Mouse (Mus musculus) CH12.LX (cell line): Measurements from ENCODE around the gene Dnase2a. TPM values are rescaled to one million over a fixed set of nuclear protein-coding genes. Genes with fewer than 3 reads are reported as not detected.

Experiments
- DNase-seq: peaks from one replicate; pipeline ENCODE4 v3.0.0-alpha.2; 2013; ENCODE audit errors: extremely low read depth
- H3K27ac ChIP-seq: 2 replicates; pipeline ENCODE4 v1.5.1; 2012; ENCODE audit warnings: low read depth, mild to moderate bottlenecking, control low read depth, moderate library complexity; ENCODE audit not compliant: insufficient read depth
- H3K27me3 ChIP-seq: replicated peaks from 2 replicates; pipeline ENCODE3; 2012; ENCODE audit warnings: inconsistent platforms
- H3K36me3 ChIP-seq, 2 experiments: replicated peaks in 1 of 2; 2 replicates each; pipeline versions ENCODE3 to v1.6.1; 2012; ENCODE audit warnings: inconsistent platforms in 1 of 2, low read length in 1 of 2, mild to moderate bottlenecking in 1 of 2, mixed read lengths in 1 of 2, moderate library complexity in 1 of 2; ENCODE audit not compliant: control insufficient read depth in 1 of 2, insufficient read depth in 1 of 2
- H3K4me1 ChIP-seq, 2 experiments: 2 replicates each; pipeline ENCODE4 v1.6.1; 2012; ENCODE audit warnings: inconsistent platforms in 1 of 2, moderate library complexity in 1 of 2; ENCODE audit not compliant: insufficient read depth in 2 of 2, control insufficient read depth in 1 of 2
- H3K4me2 ChIP-seq: 2 replicates; pipeline ENCODE4 v1.6.1; 2012; ENCODE audit warnings: low read depth, mild to moderate bottlenecking, control low read depth; ENCODE audit not compliant: poor library complexity, insufficient read depth, severe bottlenecking
- H3K4me3 ChIP-seq, 3 experiments: fragments of 150-350 bp in 1 of 3; sonication (generic) in 1 of 3; replicated peaks in 1 of 3; 2 replicates each; pipeline versions ENCODE3 to v1.5.1; 2011 to 2012; ENCODE audit warnings: low read depth in 2 of 3, low read length in 2 of 3, mild to moderate bottlenecking in 2 of 3, moderate library complexity in 2 of 3, control low read depth in 1 of 3, improper control_type of control experiment in 1 of 3, inconsistent platforms in 1 of 3, mixed read lengths in 1 of 3; ENCODE audit not compliant: poor library complexity in 1 of 3
- H3K79me2 ChIP-seq: replicated peaks from 2 replicates; pipeline ENCODE4 v1.6.1; 2012; ENCODE audit warnings: mild to moderate bottlenecking, moderate library complexity; ENCODE audit not compliant: control insufficient read depth, poor library complexity, insufficient read depth, severe bottlenecking; ENCODE audit errors: extremely low read depth
- H3K9ac ChIP-seq: 2 replicates; pipeline ENCODE4 v1.6.1; 2012; ENCODE audit warnings: low read depth, mild to moderate bottlenecking, control low read depth, moderate library complexity; ENCODE audit not compliant: insufficient read depth
- H3K9me3 ChIP-seq: replicated peaks from 2 replicates; pipeline ENCODE3; 2012; ENCODE audit warnings: low read length, inconsistent platforms, mixed read lengths
- BHLHE40 ChIP-seq: IDR thresholded peaks from 2 replicates; pipeline ENCODE4 v1.6.1; 2011; ENCODE audit warnings: mild to moderate bottlenecking, low read depth, low read length, improper control_type of control experiment
- CHD1 ChIP-seq: IDR thresholded peaks from 2 replicates; pipeline ENCODE4 v1.6.1; 2012; ENCODE audit warnings: low read depth, low read length, improper control_type of control experiment, inconsistent platforms
- CHD2 ChIP-seq: IDR thresholded peaks from 2 replicates; pipeline ENCODE4 v1.6.1; 2011; ENCODE audit warnings: low read length, improper control_type of control experiment
- CTCF ChIP-seq, 2 experiments: IDR thresholded peaks in 1 of 2; conservative IDR thresholded peaks in 1 of 2; 2 replicates each; pipeline ENCODE4 v1.5.1; 2011 to 2012; ENCODE audit warnings: low read depth in 2 of 2, low read length in 2 of 2, improper control_type of control experiment in 1 of 2, inconsistent platforms in 1 of 2, mild to moderate bottlenecking in 1 of 2, moderate library complexity in 1 of 2
- E2F4 ChIP-seq: IDR thresholded peaks from 2 replicates; pipeline ENCODE4 v1.6.1; 2011; ENCODE audit warnings: low read depth, low read length, improper control_type of control experiment; ENCODE audit not compliant: insufficient replicate concordance
- ELF1 ChIP-seq: IDR thresholded peaks from 2 replicates; pipeline ENCODE4 v1.6.1; 2014; ENCODE audit warnings: low read depth, mild to moderate bottlenecking, inconsistent platforms, low read length, improper control_type of control experiment
- EP300 ChIP-seq: IDR thresholded peaks from 2 replicates; pipeline ENCODE4 v1.6.1; 2011; ENCODE audit warnings: low read length, improper control_type of control experiment
- ETS1 ChIP-seq: conservative IDR thresholded peaks from 2 replicates; pipeline ENCODE4 v1.6.1; 2012; ENCODE audit warnings: low read depth, mild to moderate bottlenecking, inconsistent platforms, low read length, improper control_type of control experiment, moderate library complexity
- GABPA ChIP-seq: IDR thresholded peaks from 2 replicates; pipeline ENCODE4 v1.6.1; 2012; ENCODE audit warnings: low read depth, low read length, improper control_type of control experiment, inconsistent platforms; ENCODE audit not compliant: insufficient replicate concordance
- HCFC1 ChIP-seq: IDR thresholded peaks from 2 replicates; pipeline ENCODE4 v1.6.1; 2012; ENCODE audit warnings: low read depth, mild to moderate bottlenecking, inconsistent platforms, low read length, improper control_type of control experiment
- IRF4 ChIP-seq: IDR thresholded peaks from 2 replicates; pipeline ENCODE4 v1.6.1; 2014; ENCODE audit warnings: low read depth, mild to moderate bottlenecking, inconsistent platforms, low read length, improper control_type of control experiment
- JUN ChIP-seq: IDR thresholded peaks from 2 replicates; pipeline ENCODE4 v1.6.1; 2011; ENCODE audit warnings: low read depth, mild to moderate bottlenecking, low read length, improper control_type of control experiment, moderate library complexity; ENCODE audit not compliant: insufficient read depth
- JUND ChIP-seq: conservative IDR thresholded peaks from 2 replicates; pipeline ENCODE4 v1.6.1; 2011; ENCODE audit warnings: low read depth, low read length, improper control_type of control experiment
- KAT2A ChIP-seq: IDR thresholded peaks from 2 replicates; pipeline ENCODE4 v1.6.1; 2012; ENCODE audit warnings: low read length, improper control_type of control experiment, inconsistent platforms; ENCODE audit not compliant: insufficient replicate concordance
- MAFK ChIP-seq: IDR thresholded peaks from 2 replicates; pipeline ENCODE4 v1.6.1; 2011; ENCODE audit warnings: low read length, improper control_type of control experiment; ENCODE audit not compliant: insufficient replicate concordance
- MAX ChIP-seq: IDR thresholded peaks from 2 replicates; pipeline ENCODE4 v1.6.1; 2011; ENCODE audit warnings: low read length, improper control_type of control experiment
- MEF2A ChIP-seq: IDR thresholded peaks from 2 replicates; pipeline ENCODE4 v1.6.1; 2014; ENCODE audit warnings: low read depth, mild to moderate bottlenecking, inconsistent platforms, low read length, improper control_type of control experiment, borderline replicate concordance
- MXI1 ChIP-seq: IDR thresholded peaks from 2 replicates; pipeline ENCODE4 v1.6.1; 2011; ENCODE audit warnings: mild to moderate bottlenecking, low read depth, low read length, improper control_type of control experiment
- MYC ChIP-seq: IDR thresholded peaks from 2 replicates; pipeline ENCODE4 v1.6.1; 2011; ENCODE audit warnings: low read depth, mild to moderate bottlenecking, improper control_type of control experiment, low read length
- PAX5 ChIP-seq: IDR thresholded peaks from 2 replicates; pipeline ENCODE4 v1.6.1; 2012; ENCODE audit warnings: low read length, inconsistent platforms, mixed read lengths
- POLR2A ChIP-seq: IDR thresholded peaks from 2 replicates; pipeline ENCODE4 v1.6.1; 2011; ENCODE audit warnings: low read depth, mild to moderate bottlenecking, improper control_type of control experiment, low read length
- RAD21 ChIP-seq: IDR thresholded peaks from 2 replicates; pipeline ENCODE4 v1.6.1; 2011; ENCODE audit warnings: low read depth, mild to moderate bottlenecking, low read length, improper control_type of control experiment, moderate library complexity
- RCOR1 ChIP-seq: conservative IDR thresholded peaks from 2 replicates; pipeline ENCODE4 v1.6.1; 2012; ENCODE audit warnings: low read depth, mild to moderate bottlenecking, inconsistent platforms, low read length, improper control_type of control experiment
- SIN3A ChIP-seq: IDR thresholded peaks from 2 replicates; pipeline ENCODE4 v1.6.1; 2012; ENCODE audit warnings: low read length, improper control_type of control experiment, inconsistent platforms
- UBTF ChIP-seq: IDR thresholded peaks from 2 replicates; pipeline ENCODE4 v1.6.1; 2012; ENCODE audit warnings: low read depth, mild to moderate bottlenecking, inconsistent platforms, low read length, improper control_type of control experiment, moderate library complexity
- USF1 ChIP-seq: IDR thresholded peaks from 2 replicates; pipeline ENCODE4 v1.6.1; 2014; ENCODE audit warnings: low read depth, mild to moderate bottlenecking, inconsistent platforms, low read length, improper control_type of control experiment
- USF2 ChIP-seq: conservative IDR thresholded peaks from 2 replicates; pipeline ENCODE4 v1.6.1; 2011; ENCODE audit warnings: low read depth, low read length, improper control_type of control experiment
- ZC3H11A ChIP-seq: IDR thresholded peaks from 2 replicates; pipeline ENCODE4 v1.6.1; 2012; ENCODE audit warnings: low read depth, mild to moderate bottlenecking, inconsistent platforms, low read length, improper control_type of control experiment
- ZKSCAN1 ChIP-seq: IDR thresholded peaks from 2 replicates; pipeline ENCODE4 v1.6.1; 2012; ENCODE audit warnings: low read depth, inconsistent platforms, low read length, improper control_type of control experiment, borderline replicate concordance
- ZMIZ1 ChIP-seq: IDR thresholded peaks from 2 replicates; pipeline ENCODE4 v1.6.1; 2012; ENCODE audit warnings: low read depth, mild to moderate bottlenecking, inconsistent platforms, low read length, improper control_type of control experiment
- ZNF384 ChIP-seq: IDR thresholded peaks from 2 replicates; pipeline ENCODE4 v1.6.1; 2012; ENCODE audit warnings: low read depth, low read length, improper control_type of control experiment, inconsistent platforms
- dilution Hi-C: fragments of 300-500 bp; cut with MboI; formaldehyde crosslinking; loops from 2 replicates; pipeline ENCODE4 v1.14.3; 2020; ENCODE audit warnings: low sequenced_read_pairs; ENCODE audit not compliant: extremely low pct_unique_long_range_greater_than_20kb, extremely low pct_ligation_motif_present
- in situ Hi-C: fragments of 300-500 bp; cut with MboI; formaldehyde crosslinking; loops from 3 replicates; pipeline ENCODE4 v1.14.3; 2019; ENCODE audit warnings: low sequenced_read_pairs, low pct_ligation_motif_present, low pct_unique_long_range_greater_than_20kb, mixed read lengths
- polyA plus RNA-seq: library from polyadenylated mRNA; unstranded; fragments of >175 nt; gene quantifications from 2 replicates; pipeline ENCODE4 v1.2.1, GENCODE M21; 2012; ENCODE audit warnings: low read depth; ENCODE audit not compliant: insufficient read length
- total RNA-seq, 2 experiments: library from RNA; depleted of rRNA; stranded (reverse); fragments of 300-350 nt in 1 of 2; fragments of >200 nt in 1 of 2; gene quantifications; 2 replicates each; pipeline ENCODE4 v1.2.3; 2012 to 2014

Gene Dnase2a
- total and polyA plus RNA-seq, 3 experiments = 12.8 to 25.4 (median 15.0) TPM

DNA sequence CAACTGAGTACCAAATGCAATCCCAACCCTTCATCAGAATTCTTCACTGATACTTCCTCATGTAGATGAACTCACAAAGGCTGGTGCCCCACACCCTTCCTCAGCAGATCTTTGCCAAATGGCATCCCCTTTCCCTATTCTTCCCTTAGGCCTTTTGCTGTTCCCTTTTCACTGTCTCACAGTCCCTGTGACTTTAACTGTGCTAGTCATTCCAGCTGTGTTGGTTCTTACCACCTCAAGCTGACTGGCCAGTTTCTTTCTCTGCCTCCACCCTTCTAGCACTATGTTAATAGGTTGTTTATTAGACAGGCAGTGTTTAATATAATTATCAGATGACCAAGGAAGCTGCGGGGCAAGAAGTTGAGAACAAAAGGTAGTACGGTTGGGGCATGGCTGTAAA, 60.3 kb downstream of the Dnase2a start:
- DNase-seq = no peak
- Histone ChIP-seq H3K27me3 (no peaks in the 10 kb centered on the region), H3K4me3 (peak overlapping the region; percentile 77 to 90 (median 79)), H3K4me1 (peaks cover 18 to 50% of the 10 kb centered on the region in 2 experiments), H3K27ac (no peak overlapping the region), H3K36me3 (peaks cover 15 to 38% of the 10 kb centered on the region in 2 experiments), H3K79me2 (peaks cover 9% of the 10 kb centered on the region), H3K4me2 (peak overlapping the region; percentile 48), H3K9ac (peak overlapping the region; percentile 84), H3K9me3 (no peaks in the 10 kb centered on the region)
- dilution Hi-C loops = no loop called here
- TF ChIP-seq MEF2A = no peak
- no peak for TF ChIP-seq ZKSCAN1
- no peak for TF ChIP-seq HCFC1
- TF ChIP-seq JUN = no peak
- in situ Hi-C loops = no loop called here

DNA sequence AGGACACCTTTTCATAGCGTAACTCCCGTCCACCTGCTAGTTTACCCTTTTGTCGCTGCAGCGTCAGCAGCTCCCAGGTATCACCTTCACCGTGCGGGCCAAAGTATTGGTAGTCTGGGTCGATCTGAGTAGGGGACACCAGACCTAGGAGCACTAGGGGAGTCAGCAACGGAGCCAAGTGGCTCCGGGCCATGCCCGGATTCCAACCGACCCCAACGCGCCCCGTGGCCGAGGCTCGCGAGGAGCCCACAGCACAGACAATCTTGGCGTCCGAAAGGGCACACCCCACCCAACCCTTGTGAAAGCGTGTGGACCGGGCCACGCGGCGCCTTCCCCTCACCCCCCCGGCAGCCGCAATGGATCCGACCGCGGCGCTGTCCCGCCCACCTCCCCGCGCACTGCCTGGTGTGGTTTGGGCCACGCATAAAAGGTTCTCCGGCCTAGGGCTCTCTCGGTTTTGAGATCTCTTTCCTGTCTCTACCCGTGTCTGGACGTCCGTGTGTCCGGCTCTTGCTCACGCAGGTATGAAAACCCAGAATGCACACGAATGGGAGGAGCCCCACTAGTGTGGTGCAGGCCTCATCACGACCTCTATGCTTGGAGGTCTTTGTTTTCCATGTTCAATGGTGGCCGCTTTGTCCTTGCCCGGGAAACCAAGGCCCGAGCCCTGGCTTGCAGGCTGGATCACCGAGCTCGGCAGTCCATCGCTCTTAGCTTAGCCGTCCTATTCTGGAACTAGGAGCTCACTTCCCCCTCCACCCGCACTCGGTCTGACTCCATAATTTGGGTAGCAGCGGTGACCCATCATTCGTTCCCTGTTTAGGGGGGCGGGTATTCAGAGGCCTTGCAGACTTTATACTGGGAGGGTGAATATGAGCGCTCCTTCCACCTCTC, 61.1 kb downstream of the Dnase2a start, which contains the start of the genes Gm49661, Prdx2 and Rnaseh2a:
Gm49661 (minus strand) TSS at position 193 of the 894 bp plus-strand sequence.
Prdx2 (plus strand) TSS at position 347 of the 894 bp plus-strand sequence.
Rnaseh2a (minus strand) TSS at position 527 of the 894 bp plus-strand sequence.
- peaks cover 18 to 44% of the 10 kb centered on the region in 2 experiments for H3K4me1 ChIP-seq
- peaks cover 19 to 36% of the 10 kb centered on the region in 2 experiments for H3K36me3 ChIP-seq
- in situ Hi-C loops = loop anchor here (5.0 kb wide), 1 partner anchor 38 kb away; no protein-coding TSS in a partner anchor
- dilution Hi-C loops = no loop called here
- peak within 1 kb of the TSS; percentile 77 to 90 (median 79) for H3K4me3 ChIP-seq
- H3K27me3 ChIP-seq = no peaks in the 10 kb centered on the region
- peak; percentile 52 for DNase-seq
- H3K9ac ChIP-seq = peak within 1 kb of the TSS; percentile 84
- no peaks in the 10 kb centered on the region for H3K9me3 ChIP-seq
- H3K27ac ChIP-seq = peak within 1 kb of the TSS; percentile 41
- H3K79me2 ChIP-seq = peaks cover 9% of the 10 kb centered on the region
- peak within 1 kb of the TSS; percentile 88 for H3K4me2 ChIP-seq
- TF ChIP-seq HCFC1 (peak; percentile 49), CTCF (conservative IDR thresholded peaks at IDR 0.05 in 1 of 2, IDR thresholded peaks at IDR 0.05 in 1 of 2; ENCODE audit: low read depth in 2 of 2, low read length in 2 of 2) (no peak), USF2 (no peak), E2F4 (no peak), RAD21 (no peak), ETS1 (0 out of 2 replicates have a peak, but pooled peaks have one; percentile 5), ZNF384 (no peak), MAX (peak; percentile 78), ZMIZ1 (peak; percentile 77; the same call in 1 of the 2 replicates), POLR2A (peak; percentile 95), JUND (no peak), MAFK (no peak), EP300 (no peak), USF1 (no peak), PAX5 (no peak), ZC3H11A (no peak), SIN3A (peak; percentile 63), IRF4 (no peak; the same call in none of the 2 replicates), GABPA (no peak), KAT2A (no peak), RCOR1 (no peak), MXI1 (peak; percentile 79), MYC (peak; percentile 82), ZKSCAN1 (no peak), CHD1 (peak; percentile 95; the same call in 1 of the 2 replicates), UBTF (peak; percentile 68; the same call in 1 of the 2 replicates), BHLHE40 (no peak), CHD2 (no peak), ELF1 (no peak)
